Mouse (Mus musculus) neural tube, embryonic 14.5 days (tissue): ENCODE measurements at regions not wholly inside any gene's neighbourhood (a gene's known extent, or its start where the extent isn't known, plus 50 kb on each side); places are given as distances from the start of the nearest gene placed in this dataset.

Source experiments
- ATAC-seq: fragments of 200-750 bp; cut with Nextera tagmentation; 2 replicates; pipeline ENCODE4 v1.8.0; 2017; ENCODE audit warnings: low read depth, mild to moderate bottlenecking, moderate TSS enrichment, moderate library complexity
- H3K27ac ChIP-seq: fragments of 300-500 bp; sonication (generic); 2 replicates; pipeline ENCODE4 v1.5.1; 2014; ENCODE audit warnings: low read depth, mild to moderate bottlenecking, control low read depth, low read length, moderate library complexity, mixed read lengths
- H3K27me3 ChIP-seq: fragments of 300-500 bp; sonication (generic); 2 replicates; pipeline ENCODE4 v1.6.1; 2014; ENCODE audit warnings: low read length; ENCODE audit not compliant: control insufficient read depth, insufficient read depth
- H3K36me3 ChIP-seq: fragments of 300-500 bp; sonication (generic); 2 replicates; pipeline ENCODE4 v1.6.1; 2014; ENCODE audit warnings: low read length, mixed read lengths; ENCODE audit not compliant: control insufficient read depth, insufficient read depth
- H3K4me1 ChIP-seq: fragments of 300-500 bp; sonication (generic); 2 replicates; pipeline ENCODE4 v1.6.1; 2014; ENCODE audit warnings: low read length; ENCODE audit not compliant: control insufficient read depth, insufficient read depth
- H3K4me2 ChIP-seq: fragments of 300-500 bp; sonication (generic); 2 replicates; pipeline ENCODE4 v1.6.1; 2014; ENCODE audit warnings: mild to moderate bottlenecking, low read depth, low read length, control low read depth
- H3K4me3 ChIP-seq: fragments of 300-500 bp; sonication (generic); 2 replicates; pipeline ENCODE4 v1.5.1; 2014; ENCODE audit warnings: low read depth, low read length, control low read depth, mixed read lengths
- H3K9ac ChIP-seq: fragments of 300-500 bp; sonication (generic); replicated peaks from 2 replicates; pipeline ENCODE4 v1.6.1; 2014; ENCODE audit warnings: low read depth, mild to moderate bottlenecking, control low read depth, low read length, mixed read lengths
- H3K9me3 ChIP-seq: fragments of 300-500 bp; sonication (generic); 2 replicates; pipeline ENCODE4 v1.6.1; 2016; ENCODE audit warnings: low read length; ENCODE audit not compliant: control insufficient read depth
- WGBS: fragments of 180-500 bp; shearing (Covaris S2); extraction: QIAGEN DNeasy Blood & Tissue Kit; methylation state at CpG from one replicate; pipeline ENCODE4 v1.1.7; 2014; 5-methylcytosine and 5-hydroxymethylcytosine counted together

DNA sequence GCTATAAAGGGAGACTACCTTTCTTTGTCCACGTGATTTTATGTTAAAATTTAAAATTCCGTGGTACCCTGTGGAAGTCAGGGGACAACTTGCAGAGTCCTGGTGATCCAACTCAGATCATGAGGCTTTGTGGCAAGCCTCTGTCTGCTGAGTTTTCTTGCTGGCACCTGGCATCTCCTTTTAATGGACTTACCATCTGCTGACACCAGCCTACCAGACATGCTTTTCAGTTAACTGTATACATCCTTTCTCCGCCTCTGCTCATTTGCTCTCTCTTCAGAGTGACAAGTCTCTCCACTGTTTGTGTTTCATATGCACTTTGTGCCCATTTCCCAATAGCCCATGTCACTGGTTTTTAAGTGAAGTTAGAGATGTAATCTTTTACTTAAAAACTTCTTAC is 382.1 kb upstream of the Kcnh8 start:
- no peaks in the 10 kb centered on the region for H3K9me3 ChIP-seq
- no peak overlapping the region for H3K9ac ChIP-seq
- H3K4me3 ChIP-seq = no peak overlapping the region
- WGBS = 89% methylated on average over 3 of the region's 3 CpGs
- no peaks in the 10 kb centered on the region for H3K36me3 ChIP-seq
- H3K4me2 ChIP-seq = no peak overlapping the region
- H3K27ac ChIP-seq = no peak overlapping the region
- no peaks in the 10 kb centered on the region for H3K27me3 ChIP-seq
- ATAC-seq = no peak
- no peaks in the 10 kb centered on the region for H3K4me1 ChIP-seq

- no peaks in the 10 kb centered on the region for H3K27me3 ChIP-seq
- H3K27ac ChIP-seq = no peak overlapping the region
- H3K9me3 ChIP-seq = no peaks in the 10 kb centered on the region
- H3K9ac ChIP-seq = no peak overlapping the region
- no peak overlapping the region for H3K4me3 ChIP-seq
- no peaks in the 10 kb centered on the region for H3K36me3 ChIP-seq
- no peak overlapping the region for H3K4me2 ChIP-seq
- H3K4me1 ChIP-seq = no peaks in the 10 kb centered on the region
- no peak for ATAC-seq
These were observed 384.3 kb upstream of the Satb1 start for GRCm38 (mm10) chr17:52217411-52217810.

DNA sequence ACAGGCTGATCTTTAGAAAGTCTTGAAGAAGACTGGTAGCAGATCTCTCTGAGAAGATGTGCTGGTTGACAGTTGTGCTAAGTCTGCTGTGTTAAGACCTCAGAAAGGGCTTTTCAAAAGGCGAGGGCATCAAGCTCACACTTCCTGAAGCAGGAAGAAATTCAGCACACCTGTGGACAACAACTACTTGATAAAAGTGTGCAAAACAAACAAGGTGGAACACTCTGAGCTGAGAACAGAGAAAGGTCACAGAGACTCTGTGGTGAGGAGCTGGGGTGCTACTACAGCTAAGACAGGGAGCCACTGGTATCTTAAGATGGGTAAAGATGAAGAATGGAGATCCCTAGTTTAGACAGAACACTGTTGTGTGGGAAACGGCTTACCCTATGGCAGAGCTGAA is 379.9 kb upstream of the Satb1 start:
- H3K36me3 ChIP-seq = no peaks in the 10 kb centered on the region
- ATAC-seq = no peak
- H3K4me3 ChIP-seq = no peak overlapping the region
- no peaks in the 10 kb centered on the region for H3K4me1 ChIP-seq
- WGBS = 86% methylated on average over 2 of the region's 2 CpGs
- no peak overlapping the region for H3K27ac ChIP-seq
- H3K4me2 ChIP-seq = no peak overlapping the region
- no peaks in the 10 kb centered on the region for H3K9me3 ChIP-seq
- no peak overlapping the region for H3K9ac ChIP-seq
- no peaks in the 10 kb centered on the region for H3K27me3 ChIP-seq

- ATAC-seq = no peak
- Histone ChIP-seq H3K27ac (no peak overlapping the region), H3K9ac (no peak overlapping the region), H3K36me3 (no peaks in the 10 kb centered on the region), H3K9me3 (no peaks in the 10 kb centered on the region), H3K4me1 (no peaks in the 10 kb centered on the region), H3K4me3 (no peak overlapping the region), H3K4me2 (no peak overlapping the region), H3K27me3 (no peaks in the 10 kb centered on the region)
- 96% methylated on average over 6 of the region's 6 CpGs for WGBS
These were observed 377.4 kb upstream of the Satb1 start for GRCm38 (mm10) chr17:52210483-52210882.

- no peak for ATAC-seq
- 93% methylated on average over 4 of the region's 4 CpGs for WGBS
These were observed 364.6 kb upstream of the Satb1 start for GRCm38 (mm10) chr17:52197731-52198130.

DNA sequence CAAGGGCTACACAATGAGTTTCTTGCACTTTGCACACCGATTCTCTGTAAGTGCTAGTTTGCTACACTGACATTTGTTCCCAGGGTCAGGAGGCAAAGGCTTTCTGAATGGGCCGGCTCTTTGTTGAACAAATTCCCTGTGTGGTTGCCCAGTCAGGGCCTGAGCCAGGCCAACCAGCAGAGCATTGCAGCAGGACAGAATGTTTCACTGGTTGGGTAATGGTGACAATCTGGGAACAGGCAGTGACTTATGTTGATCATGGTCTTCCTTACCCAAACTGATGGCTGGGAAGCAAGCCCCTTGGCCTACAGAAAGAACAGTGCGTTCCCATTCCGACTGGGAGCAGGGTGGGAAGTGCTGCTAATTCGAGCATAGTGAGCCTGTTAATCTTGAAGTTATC is 363.7 kb upstream of the Satb1 start:
- ATAC-seq = no peak
- Histone ChIP-seq H3K27ac (no peak overlapping the region), H3K36me3 (no peaks in the 10 kb centered on the region), H3K4me1 (no peaks in the 10 kb centered on the region), H3K27me3 (no peaks in the 10 kb centered on the region), H3K4me3 (no peak overlapping the region), H3K9me3 (no peaks in the 10 kb centered on the region), H3K9ac (no peak overlapping the region), H3K4me2 (no peak overlapping the region)
- 85% methylated on average over 5 of the region's 5 CpGs for WGBS

More at GRCm38 (mm10) chr17:52197731-52198130, 364.6 kb upstream of the Satb1 start:
- Histone ChIP-seq H3K9me3 (no peaks in the 10 kb centered on the region), H3K9ac (no peak overlapping the region), H3K27ac (no peak overlapping the region), H3K36me3 (no peaks in the 10 kb centered on the region), H3K27me3 (no peaks in the 10 kb centered on the region), H3K4me2 (no peak overlapping the region), H3K4me3 (no peak overlapping the region), H3K4me1 (no peaks in the 10 kb centered on the region)

DNA sequence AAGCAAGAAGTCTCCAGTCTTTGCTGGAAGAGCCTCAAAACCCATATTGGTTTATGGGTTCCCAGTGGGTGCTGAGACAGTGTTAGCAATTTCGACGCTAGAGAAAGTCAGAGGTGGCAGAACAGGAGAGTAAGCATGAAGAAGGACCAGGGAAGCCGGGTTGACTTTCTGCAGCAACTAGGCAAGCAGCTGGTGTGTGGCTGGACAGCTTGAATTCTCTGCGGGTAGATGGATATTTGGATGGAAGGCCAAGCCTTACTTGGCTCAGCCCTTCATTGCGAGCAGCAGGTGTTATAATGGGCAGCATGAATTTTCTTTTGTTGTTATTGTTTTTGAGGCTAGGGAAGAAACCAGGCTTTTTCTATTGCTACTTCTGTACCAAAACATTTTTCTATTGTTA is 362.7 kb upstream of the Satb1 start:
- H3K4me2 ChIP-seq = no peak overlapping the region
- ATAC-seq = no peak
- WGBS = 92% methylated on average over 5 of the region's 5 CpGs

DNA sequence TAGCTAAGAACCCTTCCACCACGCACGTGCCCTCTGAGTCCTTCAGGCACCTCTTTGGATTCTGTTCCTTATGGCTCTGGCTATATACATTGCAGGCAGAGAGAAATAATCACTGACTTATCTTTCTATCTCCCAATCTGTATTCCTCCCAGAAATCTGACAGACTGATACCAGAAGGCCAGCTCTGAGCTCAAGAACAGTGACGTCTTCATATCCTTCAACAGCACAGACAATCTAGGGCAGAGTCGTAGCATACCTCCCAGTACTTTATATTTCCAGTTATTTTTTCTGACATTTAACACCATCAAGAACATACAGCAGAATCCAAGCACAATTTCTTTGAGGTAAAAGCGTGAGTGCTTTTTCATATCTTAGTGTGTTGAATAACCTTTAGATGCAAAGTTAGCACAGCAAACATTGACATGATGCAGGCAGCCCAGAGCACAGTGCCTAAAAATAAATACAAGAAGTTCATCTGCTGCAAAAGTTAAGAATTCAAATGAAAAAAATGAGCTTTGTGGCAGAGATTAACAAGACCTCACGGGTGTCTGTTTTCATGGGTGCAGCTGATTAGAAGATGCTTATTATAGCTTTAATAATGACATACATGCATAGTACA is 358.1 kb upstream of the Satb1 start:
- 92% methylated on average over 6 of the region's 6 CpGs for WGBS
- Histone ChIP-seq H3K36me3 (no peaks in the 10 kb centered on the region), H3K27ac (no peak overlapping the region), H3K9ac (no peak overlapping the region), H3K4me2 (no peak overlapping the region), H3K4me1 (no peaks in the 10 kb centered on the region), H3K4me3 (no peak overlapping the region), H3K27me3 (no peaks in the 10 kb centered on the region), H3K9me3 (no peaks in the 10 kb centered on the region)
- no peak for ATAC-seq

More for the DNA sequence above, 362.7 kb upstream of the Satb1 start:
- Histone ChIP-seq H3K4me1 (no peaks in the 10 kb centered on the region), H3K36me3 (no peaks in the 10 kb centered on the region), H3K9ac (no peak overlapping the region), H3K4me3 (no peak overlapping the region), H3K9me3 (no peaks in the 10 kb centered on the region), H3K27me3 (no peaks in the 10 kb centered on the region), H3K27ac (no peak overlapping the region)

GRCm38 (mm10) chr17:52182706-52183105 is 349.6 kb upstream of the Satb1 start:
- Histone ChIP-seq H3K4me3 (no peak overlapping the region), H3K27ac (no peak overlapping the region), H3K9ac (no peak overlapping the region), H3K27me3 (no peaks in the 10 kb centered on the region), H3K36me3 (no peaks in the 10 kb centered on the region), H3K4me1 (no peaks in the 10 kb centered on the region), H3K9me3 (no peaks in the 10 kb centered on the region), H3K4me2 (no peak overlapping the region)
- WGBS = 48% methylated on average over 3 of the region's 3 CpGs
- no peak for ATAC-seq
